Mouse (Mus musculus): ENCODE results near the gene Rhot2.

Gene Rhot2

GRCm38 (mm10) chr17:25841117-25841880 lies 3.4 kb downstream of the Rhot2 start, which contains the start of gene Gm20683:
Gm20683 (minus strand) TSS chr17:25841763.
- no peak for DNase-seq (ENCODE audit: low spot score)

- no peak for DNase-seq (ENCODE audit: low spot score)
Measured at GRCm38 (mm10) chr17:25840519-25840918, 4.1 kb downstream of the Rhot2 start.

- DNase-seq (ENCODE audit: low spot score) = no peak
Measured at GRCm38 (mm10) chr17:25839455-25840235, 5.0 kb downstream of the Rhot2 start.

- no peak for DNase-seq (ENCODE audit: low spot score)
Measured at GRCm38 (mm10) chr17:25838904-25839303, 5.7 kb downstream of the Rhot2 start.

GRCm38 (mm10) chr17:25837533-25837932 lies 7.1 kb downstream of the Rhot2 start:
- no peak for DNase-seq (ENCODE audit: low spot score)

GRCm38 (mm10) chr17:25837076-25837410 lies 7.6 kb downstream of the Rhot2 start, which contains the start of gene Rhbdl1:
Rhbdl1 (minus strand) TSS chr17:25837295.
- peak; percentile 86 for DNase-seq (ENCODE audit: low spot score)

- peak; percentile 68 for DNase-seq (ENCODE audit: low spot score)
Measured at GRCm38 (mm10) chr17:25836397-25837075, 8.1 kb downstream of the Rhot2 start.

- no peak for DNase-seq (ENCODE audit: low spot score)
Measured at GRCm38 (mm10) chr17:25835816-25836215, 8.8 kb downstream of the Rhot2 start.

- DNase-seq (ENCODE audit: low spot score) = no peak
Measured at GRCm38 (mm10) chr17:25835301-25835700, 9.3 kb downstream of the Rhot2 start.

GRCm38 (mm10) chr17:25834595-25835222 lies 9.9 kb downstream of the Rhot2 start:
- DNase-seq (ENCODE audit: low spot score) = no peak

GRCm38 (mm10) chr17:25833961-25834594 lies 10.6 kb downstream of the Rhot2 start:
- no peak for DNase-seq (ENCODE audit: low spot score)

- peak; percentile 89 for DNase-seq (ENCODE audit: low spot score)
Measured at GRCm38 (mm10) chr17:25833291-25833663, 11.4 kb downstream of the Rhot2 start, which contains the start of gene Stub1. Stub1 (minus strand) TSS chr17:25833404.

- peak; percentile 99 for DNase-seq (ENCODE audit: low spot score)
Measured at GRCm38 (mm10) chr17:25832436-25833290, 12.0 kb downstream of the Rhot2 start.

- DNase-seq (ENCODE audit: low spot score) = no peak
Measured at GRCm38 (mm10) chr17:25831451-25832281, 13.0 kb downstream of the Rhot2 start.

GRCm38 (mm10) chr17:25830806-25831431 lies 13.7 kb downstream of the Rhot2 start:
- no peak for DNase-seq (ENCODE audit: low spot score)

- no peak for DNase-seq (ENCODE audit: low spot score)
Measured at GRCm38 (mm10) chr17:25830200-25830753, 14.4 kb downstream of the Rhot2 start.

- DNase-seq (ENCODE audit: low spot score) = no peak
Measured at GRCm38 (mm10) chr17:25829558-25830017, 15.1 kb downstream of the Rhot2 start.

- DNase-seq (ENCODE audit: low spot score) = peak; percentile 84
Measured at GRCm38 (mm10) chr17:25828712-25829557, 15.7 kb downstream of the Rhot2 start, which contains the start of gene Jmjd8. Jmjd8 (plus strand) TSS chr17:25828867.
